Mouse (Mus musculus): Measurements from ENCODE around the gene Xpnpep1. TPM values are rescaled to one million over a fixed set of nuclear protein-coding genes. Genes with fewer than 3 reads are reported as not detected.
A peak's percentile ranks its signal among the peaks of the same experiment; 100 is the strongest.

Xpnpep1 gene
- polyA plus RNA-seq, 1 experiment from 2014 or later: 150 TPM

DNA sequence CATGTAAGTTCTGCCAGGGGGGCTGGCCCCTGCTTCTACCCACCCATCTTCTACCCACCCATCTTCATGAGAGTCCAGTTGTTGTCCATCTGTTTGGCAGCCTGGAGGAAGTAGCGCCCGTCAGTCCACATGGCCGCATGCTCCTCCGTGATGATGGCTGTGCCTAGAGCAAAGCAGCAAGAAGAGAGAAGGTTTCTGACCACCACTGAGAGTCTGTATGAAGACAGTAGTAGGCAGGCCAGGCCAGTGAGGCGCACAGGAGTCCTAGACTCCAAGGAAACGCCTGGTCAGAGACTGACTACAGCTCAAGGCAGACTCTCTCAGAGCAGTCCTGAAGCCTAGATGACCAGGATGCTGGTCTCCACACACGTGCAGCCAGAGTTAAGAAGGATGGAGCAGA lies 26.7 kb downstream of the Xpnpep1 start:
- WGBS: 93% methylated on average over 7 of the region's 7 CpGs

DNA sequence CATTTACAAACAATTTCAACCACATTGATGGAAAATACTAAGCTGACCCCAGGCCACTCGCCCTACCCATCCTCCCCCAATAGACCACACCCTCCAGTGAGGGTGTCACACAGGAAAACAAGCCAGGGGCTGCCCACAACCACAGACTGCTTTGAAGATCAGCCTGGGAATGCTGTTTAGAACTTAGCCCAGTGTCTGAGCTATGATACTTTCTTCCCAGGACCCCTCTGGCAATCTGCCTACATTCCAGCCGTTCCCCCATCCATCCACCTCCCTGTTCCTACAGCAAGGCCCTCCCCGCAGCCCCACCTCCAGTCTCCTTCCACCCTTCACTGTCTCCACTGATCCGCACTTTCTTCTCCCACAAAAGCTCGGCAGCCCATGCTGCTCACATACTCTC lies 29.1 kb downstream of the Xpnpep1 start:
- Histone ChIP-seq H3K36me3 (peaks cover 62% of the 10 kb centered on the region), H3K4me3 (replicated peaks) (no peak overlapping the region), H3K9me3 (no peaks in the 10 kb centered on the region), H3K4me2 (no peak overlapping the region), H3K4me1 (replicated peaks) (peaks cover 28% of the 10 kb centered on the region), H3K27ac (no peak overlapping the region), H3K9ac (replicated peaks) (no peak overlapping the region), H3K27me3 (no peaks in the 10 kb centered on the region)
- no peak for ATAC-seq (ENCODE audit: insufficient number of reproducible peaks, insufficient read depth, low FRiP score, low TSS enrichment, low read depth)
- WGBS: 74% methylated on average over 5 of the region's 5 CpGs

More for the DNA sequence above, 26.7 kb downstream of the Xpnpep1 start:
- H3K27me3 ChIP-seq: no peaks in the 10 kb centered on the region
- H3K36me3 ChIP-seq: peaks cover 60% of the 10 kb centered on the region
- no peaks in the 10 kb centered on the region for H3K9me3 ChIP-seq
- H3K4me1 ChIP-seq (replicated peaks): peaks cover 33% of the 10 kb centered on the region
- no peak overlapping the region for H3K27ac ChIP-seq
- no peak overlapping the region for H3K9ac ChIP-seq (replicated peaks)
- ATAC-seq (ENCODE audit: insufficient number of reproducible peaks, insufficient read depth, low FRiP score, low TSS enrichment, low read depth): no peak
- no peak overlapping the region for H3K4me2 ChIP-seq
- H3K4me3 ChIP-seq (replicated peaks): no peak overlapping the region

DNA sequence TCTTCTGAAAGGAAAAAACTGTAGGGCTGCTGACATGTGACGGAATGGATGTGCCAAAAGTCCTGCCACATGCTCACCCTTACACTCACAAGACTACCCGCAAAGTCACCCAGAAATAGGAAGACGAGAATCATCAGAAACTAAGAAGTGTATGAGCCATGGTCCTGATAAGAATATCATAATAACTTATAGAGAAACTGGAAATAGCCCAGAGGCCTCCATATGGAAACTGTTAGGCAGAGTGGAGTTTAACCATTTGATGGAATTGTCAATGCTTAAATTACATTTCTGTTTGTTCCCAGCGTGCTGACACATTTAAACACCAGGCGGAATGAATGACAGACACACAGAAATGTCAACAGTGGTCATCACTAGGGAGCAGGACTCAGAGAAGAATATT lies 31.1 kb downstream of the Xpnpep1 start:
- Histone ChIP-seq H3K27me3 (no peaks in the 10 kb centered on the region), H3K36me3 (peaks cover 75% of the 10 kb centered on the region), H3K4me3 (replicated peaks) (no peak overlapping the region), H3K4me1 (replicated peaks) (peaks cover 28% of the 10 kb centered on the region), H3K4me2 (no peak overlapping the region), H3K9ac (replicated peaks) (no peak overlapping the region), H3K9me3 (no peaks in the 10 kb centered on the region), H3K27ac (peak overlapping the region; percentile 62)
- no peak for ATAC-seq (ENCODE audit: insufficient number of reproducible peaks, insufficient read depth, low FRiP score, low TSS enrichment, low read depth)
- 74% methylated on average over 5 of the region's 5 CpGs for WGBS

DNA sequence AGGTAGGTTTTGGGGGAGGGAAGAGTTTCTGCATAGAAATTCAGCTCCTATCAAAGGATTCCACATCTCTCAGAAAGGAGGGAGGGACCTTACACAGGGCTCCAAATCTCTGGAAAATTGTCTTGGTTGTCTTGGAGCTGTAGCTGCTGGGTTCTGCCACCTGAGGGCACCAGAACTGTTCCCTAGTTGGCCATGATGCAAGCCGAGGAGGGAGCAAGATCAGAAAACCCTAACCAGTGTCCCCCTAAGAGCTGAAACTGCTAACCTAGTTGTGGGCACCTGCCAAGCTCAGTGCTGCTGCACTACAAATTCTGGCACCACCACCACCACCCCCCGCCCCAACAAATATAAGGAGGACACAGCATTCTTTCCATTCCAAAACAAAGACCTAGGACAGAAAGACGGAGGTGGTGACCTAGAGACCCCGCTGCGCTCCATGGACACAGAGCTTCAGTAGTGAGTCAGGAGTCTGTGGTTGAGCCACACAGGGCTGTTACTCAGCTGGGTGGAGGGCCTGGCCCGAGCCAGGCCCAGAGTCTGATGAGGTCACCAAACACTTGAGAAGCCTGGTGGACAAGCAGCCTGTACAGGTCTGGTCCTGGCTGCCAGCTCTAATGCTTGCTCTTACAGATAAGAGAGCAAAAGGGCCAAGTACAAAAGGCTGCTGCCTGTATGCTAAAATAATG lies 31.9 kb downstream of the Xpnpep1 start:
- peak; percentile 46; the same call in 1 of the 2 replicates for ATAC-seq (ENCODE audit: insufficient number of reproducible peaks, insufficient read depth, low FRiP score, low TSS enrichment, low read depth)
- Histone ChIP-seq H3K27me3 (no peaks in the 10 kb centered on the region), H3K4me1 (replicated peaks) (peaks cover 28% of the 10 kb centered on the region), H3K36me3 (peaks cover 79% of the 10 kb centered on the region), H3K4me2 (no peak overlapping the region), H3K4me3 (replicated peaks) (no peak overlapping the region), H3K9me3 (no peaks in the 10 kb centered on the region), H3K9ac (replicated peaks) (no peak overlapping the region), H3K27ac (peak overlapping the region; percentile 62; the same call in 1 of the 2 replicates)
- 66% methylated on average over 6 of the region's 6 CpGs for WGBS

DNA sequence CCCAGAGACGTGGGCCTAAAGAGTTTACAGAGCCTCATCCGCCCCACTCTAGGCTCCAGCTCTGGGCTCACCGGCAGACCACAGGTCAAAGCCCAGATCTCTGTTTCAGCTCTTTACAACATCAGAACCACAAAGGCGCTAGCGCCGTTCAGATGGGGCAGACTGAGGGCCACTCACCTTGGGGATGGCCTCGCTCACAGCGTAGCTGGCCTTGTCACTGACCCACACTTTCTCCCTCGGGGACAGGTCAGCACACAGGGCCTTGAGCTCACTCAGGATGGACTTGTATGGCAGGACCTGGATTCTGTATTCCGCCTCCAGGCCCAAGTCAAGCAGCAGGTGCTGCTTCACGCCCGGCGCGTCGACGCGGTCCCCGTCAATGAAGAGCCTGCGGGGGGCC lies 34.0 kb downstream of the Xpnpep1 start:
- Histone ChIP-seq H3K36me3 (peaks cover 87% of the 10 kb centered on the region), H3K4me2 (no peak overlapping the region), H3K4me3 (replicated peaks) (no peak overlapping the region), H3K9ac (replicated peaks) (no peak overlapping the region), H3K27ac (no peak overlapping the region), H3K9me3 (no peaks in the 10 kb centered on the region), H3K27me3 (no peaks in the 10 kb centered on the region), H3K4me1 (replicated peaks) (peaks cover 25% of the 10 kb centered on the region)
- ATAC-seq (ENCODE audit: insufficient number of reproducible peaks, insufficient read depth, low FRiP score, low TSS enrichment, low read depth): no peak
- WGBS: 95% methylated on average over 19 of the region's 19 CpGs

DNA sequence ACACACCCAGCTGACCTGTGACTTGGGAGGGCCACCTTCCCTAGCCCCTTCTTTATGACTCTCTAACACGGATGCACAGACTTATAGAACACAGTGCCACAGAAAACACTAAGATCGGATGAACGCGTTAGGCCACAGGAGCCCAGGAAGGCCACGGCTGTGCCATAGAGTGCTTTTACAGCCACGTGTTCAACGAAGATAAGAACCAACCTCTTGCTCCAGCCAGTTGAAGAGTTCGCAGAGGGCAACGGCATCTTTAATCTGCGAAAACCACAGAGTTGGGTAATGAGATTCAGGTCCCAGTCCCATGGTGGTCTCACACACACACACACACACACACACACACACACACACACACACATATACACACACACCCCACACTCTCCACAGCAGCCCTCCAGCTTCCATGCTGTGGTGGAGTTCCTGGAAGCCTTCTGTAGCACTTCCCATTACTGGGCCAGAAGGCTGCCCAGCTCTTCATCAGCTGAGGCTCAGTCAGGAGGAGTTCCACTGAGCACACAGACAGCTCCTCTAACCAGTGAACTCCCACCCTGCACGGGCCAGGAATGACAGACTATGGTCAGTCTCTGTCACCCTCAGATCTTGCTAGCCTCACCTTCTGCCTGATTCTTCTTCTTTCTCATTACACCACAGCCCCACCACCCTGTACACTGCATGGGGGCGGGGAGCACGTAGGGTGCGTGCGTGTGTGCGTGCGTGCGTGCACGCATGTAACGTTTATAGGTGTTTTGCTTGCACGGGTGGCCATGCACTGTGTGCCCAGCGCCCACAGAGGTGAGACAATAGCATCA lies 36.3 kb downstream of the Xpnpep1 start:
- Histone ChIP-seq H3K4me1 (replicated peaks) (peaks cover 11% of the 10 kb centered on the region), H3K36me3 (peaks cover 82% of the 10 kb centered on the region), H3K9ac (replicated peaks) (no peak overlapping the region), H3K9me3 (no peaks in the 10 kb centered on the region), H3K27ac (no peak overlapping the region), H3K4me2 (no peak overlapping the region), H3K27me3 (no peaks in the 10 kb centered on the region), H3K4me3 (replicated peaks) (no peak overlapping the region)
- WGBS: 92% methylated on average over 22 of the region's 22 CpGs
- ATAC-seq (ENCODE audit: insufficient number of reproducible peaks, insufficient read depth, low FRiP score, low TSS enrichment, low read depth): no peak

DNA sequence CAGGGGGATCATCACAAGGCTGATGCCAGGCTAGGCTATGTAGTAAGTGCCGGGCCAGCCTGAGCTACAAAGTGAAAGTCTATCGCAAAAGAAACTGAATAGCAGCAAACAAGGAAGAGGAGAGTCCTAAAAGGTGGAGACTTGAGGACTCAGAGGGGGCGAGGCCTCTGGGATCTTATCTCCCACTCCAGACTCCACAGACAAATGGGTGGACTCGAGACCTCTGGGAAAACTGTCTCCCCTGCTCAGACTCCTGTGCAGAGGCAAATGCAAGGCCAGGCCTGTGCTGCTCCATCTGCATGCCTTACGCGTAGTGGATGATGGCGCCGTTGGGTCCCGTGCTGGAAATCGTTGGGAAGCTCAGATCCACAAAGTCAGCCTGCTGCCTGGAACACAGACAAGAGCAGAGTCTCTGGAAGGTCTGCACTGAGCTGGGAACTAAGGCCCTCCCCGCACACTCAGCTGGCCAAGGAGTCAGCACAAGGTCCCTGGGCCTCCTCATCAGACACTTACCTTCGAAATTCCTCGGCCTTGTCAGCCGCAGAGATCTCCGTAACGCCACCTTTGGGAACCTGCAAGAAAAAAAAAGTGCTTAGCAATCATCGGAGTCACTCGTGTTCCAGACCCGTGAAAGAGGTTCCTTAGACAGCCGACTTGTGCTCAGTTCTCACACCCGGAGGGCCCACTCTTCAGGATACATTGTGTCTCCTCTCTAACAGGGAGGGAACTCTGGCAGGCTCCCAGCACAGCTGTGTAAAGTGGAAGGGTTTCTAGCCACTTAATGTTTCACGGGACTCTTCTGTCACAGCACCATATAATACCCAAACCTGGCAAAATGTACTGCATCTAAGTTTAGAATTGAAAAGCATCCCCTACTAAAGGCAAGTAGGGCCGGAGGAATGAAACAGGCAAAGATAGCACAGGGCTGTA lies 37.6 kb downstream of the Xpnpep1 start:
- Histone ChIP-seq H3K27me3 (no peaks in the 10 kb centered on the region), H3K4me1 (replicated peaks) (peaks cover 13% of the 10 kb centered on the region), H3K36me3 (peaks cover 91% of the 10 kb centered on the region), H3K9ac (replicated peaks) (no peak overlapping the region), H3K27ac (no peak overlapping the region), H3K9me3 (no peaks in the 10 kb centered on the region), H3K4me3 (replicated peaks) (no peak overlapping the region), H3K4me2 (no peak overlapping the region)
- no peak for ATAC-seq (ENCODE audit: insufficient number of reproducible peaks, insufficient read depth, low FRiP score, low TSS enrichment, low read depth)
- WGBS: 91% methylated on average over 23 of the region's 23 CpGs

DNA sequence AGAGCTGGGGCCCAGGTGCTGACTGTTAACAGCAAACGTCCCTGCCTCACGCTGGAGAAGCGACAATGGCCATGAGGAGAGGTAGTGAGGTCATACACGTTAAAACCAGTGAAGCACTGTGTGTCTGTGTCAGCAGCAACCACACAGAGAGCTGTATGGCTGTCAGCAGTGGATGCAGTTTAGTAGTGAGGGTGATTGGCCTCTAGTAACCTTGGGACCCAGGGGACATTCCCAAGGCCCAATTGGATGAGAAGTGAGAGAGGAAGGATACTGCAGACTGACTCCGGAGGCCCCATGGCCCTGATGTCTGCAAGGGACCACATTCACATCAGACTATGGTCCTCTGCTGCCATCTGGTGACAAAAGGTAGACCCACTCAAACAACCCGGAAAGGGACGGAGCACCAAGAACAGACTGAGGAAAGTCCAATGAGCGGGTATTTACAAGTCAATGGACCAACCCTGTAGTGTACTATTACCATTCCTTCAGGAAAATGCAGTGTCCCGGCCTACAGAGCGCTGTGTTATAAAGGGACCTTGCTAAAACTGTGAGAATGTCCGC lies 47.1 kb downstream of the Xpnpep1 start:
- no peak overlapping the region for H3K27ac ChIP-seq
- no peaks in the 10 kb centered on the region for H3K27me3 ChIP-seq
- ATAC-seq (ENCODE audit: insufficient number of reproducible peaks, insufficient read depth, low FRiP score, low TSS enrichment, low read depth): peak; percentile 47; the same call in 1 of the 2 replicates
- 81% methylated on average over 11 of the region's 11 CpGs for WGBS
- H3K4me2 ChIP-seq: no peak overlapping the region
- no peaks in the 10 kb centered on the region for H3K9me3 ChIP-seq
- H3K9ac ChIP-seq (replicated peaks): no peak overlapping the region
- no peaks in the 10 kb centered on the region; the same call in 1 of the 2 replicates for H3K4me1 ChIP-seq (replicated peaks)
- H3K36me3 ChIP-seq: peaks cover 70% of the 10 kb centered on the region
- H3K4me3 ChIP-seq (replicated peaks): no peak overlapping the region

DNA sequence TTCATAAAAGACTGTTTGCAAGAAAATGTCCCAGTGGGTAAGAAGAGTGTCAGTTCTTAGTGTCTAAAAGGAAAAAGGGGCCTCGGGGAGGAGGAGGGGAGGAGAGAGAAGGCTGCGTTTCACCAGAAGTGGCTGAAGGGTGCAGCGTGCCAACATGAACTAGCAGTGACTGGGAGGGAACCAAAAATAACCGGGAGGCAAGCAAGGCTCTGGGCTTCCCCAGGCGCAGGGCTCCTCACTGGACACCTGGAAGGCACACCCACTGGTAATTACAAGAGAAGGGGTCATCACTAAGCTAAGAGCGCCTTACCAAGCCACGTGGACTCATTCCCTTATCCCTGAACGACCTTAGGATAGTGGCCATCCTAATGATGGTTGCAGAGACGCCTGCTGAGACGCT lies 48.1 kb downstream of the Xpnpep1 start:
- Histone ChIP-seq H3K36me3 (peaks cover 60% of the 10 kb centered on the region), H3K4me1 (replicated peaks) (no peaks in the 10 kb centered on the region), H3K4me2 (no peak overlapping the region), H3K27ac (no peak overlapping the region), H3K9me3 (no peaks in the 10 kb centered on the region), H3K4me3 (replicated peaks) (no peak overlapping the region), H3K9ac (replicated peaks) (no peak overlapping the region), H3K27me3 (no peaks in the 10 kb centered on the region)
- ATAC-seq (ENCODE audit: insufficient number of reproducible peaks, insufficient read depth, low FRiP score, low TSS enrichment, low read depth): no peak
- WGBS: 88% methylated on average over 10 of the region's 10 CpGs

DNA sequence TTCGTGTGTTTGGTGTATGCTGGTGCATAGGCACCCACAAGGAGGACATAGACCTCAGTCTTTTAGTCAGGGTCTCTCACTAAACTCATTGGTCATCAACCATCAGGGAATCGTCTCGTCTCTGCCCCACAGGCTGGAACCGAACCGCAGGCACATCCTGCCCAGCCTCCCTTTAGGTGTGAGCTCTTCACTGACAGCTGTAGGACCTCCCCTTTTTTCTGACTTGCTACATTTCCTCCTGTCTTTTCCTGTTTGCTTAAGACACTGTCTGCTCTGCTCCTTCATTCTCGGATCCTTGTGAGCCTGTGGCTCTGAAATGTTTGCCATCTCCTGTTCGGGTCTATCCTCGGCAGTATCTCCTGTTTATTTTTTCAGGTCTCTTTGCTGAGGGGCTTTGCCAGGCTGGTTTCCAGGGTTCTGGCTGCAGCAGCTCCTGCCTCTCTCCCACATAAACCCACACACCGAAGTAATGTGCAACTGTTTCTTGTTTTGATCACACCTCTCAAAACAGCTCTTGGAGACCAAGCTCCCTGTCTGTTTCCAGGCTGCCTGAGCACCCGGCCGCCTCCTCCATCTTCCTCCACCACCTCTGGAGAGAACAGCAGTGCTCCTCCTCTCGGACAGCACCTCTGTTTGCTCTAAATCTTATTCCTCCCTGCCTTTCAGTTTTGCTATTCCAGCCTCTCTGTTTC lies 60.8 kb downstream of the Xpnpep1 start:
- no peaks in the 10 kb centered on the region for H3K27me3 ChIP-seq
- no peaks in the 10 kb centered on the region for H3K36me3 ChIP-seq
- no peak overlapping the region for H3K27ac ChIP-seq
- no peak for ATAC-seq (ENCODE audit: insufficient number of reproducible peaks, insufficient read depth, low FRiP score, low TSS enrichment, low read depth)
- no peak overlapping the region for H3K4me3 ChIP-seq (replicated peaks)
- no peak overlapping the region for H3K4me2 ChIP-seq
- H3K4me1 ChIP-seq (replicated peaks): no peaks in the 10 kb centered on the region
- no peaks in the 10 kb centered on the region for H3K9me3 ChIP-seq
- no peak overlapping the region for H3K9ac ChIP-seq (replicated peaks)
- 75% methylated on average over 12 of the region's 12 CpGs for WGBS

Measured in limb, embryonic 12.5 days (tissue).